26 mouse cellular contexts compared by ENCODE assay signal in the genomic region with DNA sequence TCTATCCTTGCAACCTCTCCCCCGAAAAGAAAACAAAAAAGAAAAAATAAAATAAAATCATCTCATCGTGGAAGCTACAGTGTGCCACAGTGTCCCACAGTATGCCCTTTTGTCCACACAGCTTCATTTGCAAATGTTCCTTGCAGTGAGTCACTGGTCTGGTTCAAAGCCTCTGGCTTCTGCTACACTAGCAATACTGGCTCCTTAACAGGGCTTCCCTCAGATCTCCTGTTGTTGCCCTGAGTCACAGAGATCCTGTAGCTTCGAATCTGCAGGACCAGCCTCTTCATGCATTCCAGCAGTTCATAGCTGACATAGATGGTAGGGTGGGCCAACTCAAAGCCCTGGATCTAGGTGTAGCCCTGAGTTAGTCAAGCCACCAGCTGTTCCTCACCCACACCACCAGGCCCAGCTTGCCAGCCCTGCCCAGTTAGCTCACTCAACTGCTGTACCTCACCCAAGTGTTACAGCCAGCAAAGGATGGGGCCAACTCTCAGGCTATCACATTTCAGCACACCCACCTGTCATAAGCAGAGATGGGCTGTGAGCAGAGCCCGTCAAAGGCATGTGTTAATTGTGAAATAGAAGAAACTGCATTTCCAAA. TPM values are rescaled to one million over a fixed set of nuclear protein-coding genes. Genes with fewer than 3 reads are reported as not detected.
DNase-seq lines count a peak whose midpoint lies in the region.
"Had no signal": no experiment of that assay in that cellular context is flagged by ENCODE, and none has a peak within 500 bp of the region (broad histone marks: within the 10 kb centered on the region; RNA-seq: fewer than 3 reads in every experiment).

No protein-coding gene starts in this region.

- peaks cover 8% of the 10 kb centered on the region; the same call in 1 of the 2 replicates for H3K4me1 ChIP-seq in heart, embryonic 10.5 days
- H3K4me1 ChIP-seq: heart, embryonic 15.5 days; neural tube, embryonic 15.5 days had no signal

- no peak overlapping the region for H3K27ac ChIP-seq in heart, embryonic 10.5 days
- H3K27ac ChIP-seq: heart, embryonic 15.5 days; neural tube, embryonic 15.5 days had no signal

- H3K9me3 ChIP-seq in heart, embryonic 10.5 days = no peaks in the 10 kb centered on the region
- H3K9me3 ChIP-seq: G1E; heart, embryonic 15.5 days; neural tube, embryonic 15.5 days had no signal

- no peak overlapping the region for H3K4me3 ChIP-seq in heart, embryonic 10.5 days
- H3K4me3 ChIP-seq: heart, embryonic 15.5 days; neural tube, embryonic 15.5 days had no signal

- 74% methylated on average over 4 of the region's 4 CpGs for WGBS in heart, embryonic 10.5 days

- peak; percentile 48 to 65 for DNase-seq in adrenal gland, adult (ENCODE audit: inconsistent age in 2 of 2, low spot score in 1 of 2)
- DNase-seq in adrenal gland, postnatal 4 days (ENCODE audit: low spot score in 2 of 2) = no peak
- DNase-seq in heart, postnatal 25 days (ENCODE audit: low spot score) = peak; percentile 6
- DNase-seq in heart, embryonic 10.5 days (ENCODE audit: low spot score) = no peak
- DNase-seq in NIH3T3 (ENCODE audit: low read depth) = peak; percentile 5
- peak; percentile 23 for DNase-seq in gastrocnemius, postnatal 25 days
- no peak for DNase-seq in spleen, adult 12 weeks (ENCODE audit: low spot score)
- DNase-seq in embryo, embryonic 11 days = no peak
- DNase-seq: cerebellum, adult 2 months; cerebellum, postnatal 36 days; kidney, adult 18-20 months; kidney, postnatal 10 days; layer of hippocampus, postnatal 36 days; liver; lung, postnatal 10 days; right cerebral cortex, postnatal 25 days had no signal

- H3K36me3 ChIP-seq in heart, embryonic 10.5 days = no peaks in the 10 kb centered on the region
- H3K36me3 ChIP-seq: G1E; heart, embryonic 15.5 days; neural tube, embryonic 15.5 days had no signal

- H3K27me3 ChIP-seq in heart, embryonic 10.5 days (ENCODE audit: insufficient read depth, poor library complexity, severe bottlenecking) = no peaks in the 10 kb centered on the region
- H3K27me3 ChIP-seq: heart, embryonic 15.5 days; neural tube, embryonic 15.5 days had no signal

- intact Hi-C loops in heart, postnatal 25 days (cut with DNase I) = no loop called here

RNA-seq across cellular contexts. Expression of gene Isx, which starts 2.5 kb away (rescaled TPM):
- total RNA-seq in adrenal gland, postnatal 4 days (2021) = under 1 TPM; 0.28 to 0.36 TPM
- total RNA-seq in heart, postnatal 25 days (2021) = under 1 TPM in 1 of 2 experiments, not detected in 1; 0.14 TPM
- 0.09 TPM in 1 of 2 replicates, not detected in the other for polyA plus RNA-seq in heart, embryonic 10.5 days (2016; fragmentation: Nextera tagmentation; extraction: Ambion mirVana)
- not detected for total RNA-seq in gastrocnemius, postnatal 25 days (2021)
- total RNA-seq: heart, adult 18-20 months; hematopoietic stem cell, adult 5-6 weeks; layer of hippocampus, adult 18-20 months; layer of hippocampus, postnatal 36 days had no signal
- polyA plus RNA-seq: cerebellum, adult 2 months; embryonic facial prominence, embryonic 11.5 days; forebrain, embryonic 14.5 days; G1E; midbrain, embryonic 16.5 days; neural tube, embryonic 15.5 days; thymus, postnatal 0 days had no signal

Comparison
In these comparisons a context has a peak if more than half of its experiments do, and no peak if none do; other contexts are left out.
1. DNase-seq: peak in adrenal gland, adult (2 of 2), heart, postnatal 25 days (single experiment), NIH3T3 (single experiment) and gastrocnemius, postnatal 25 days (single experiment); none in adrenal gland, postnatal 4 days (0 of 2), heart, embryonic 10.5 days (single experiment), spleen, adult 12 weeks (single experiment) and embryo, embryonic 11 days (single experiment).